In the genomic region with DNA sequence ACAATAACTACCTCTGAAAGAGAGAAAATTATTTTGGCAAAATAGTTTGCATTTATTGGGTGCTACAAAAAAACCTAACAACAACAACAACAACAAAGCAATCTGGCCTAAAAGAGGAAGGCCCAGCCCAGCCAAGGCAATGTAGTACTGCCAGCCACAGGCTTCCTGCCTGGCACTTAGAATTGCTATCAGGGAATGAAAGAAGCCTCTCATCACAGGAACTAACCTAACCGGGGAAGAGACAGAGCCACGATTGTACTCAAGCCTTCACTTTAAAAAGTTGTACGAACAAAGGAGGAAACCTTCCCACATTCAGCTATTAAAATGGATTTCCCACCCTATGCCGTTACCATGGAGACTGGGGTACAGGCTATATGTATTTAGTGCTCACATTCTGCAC, we compare ENCODE assay signal across 19 mouse cellular contexts. TPM values are rescaled to one million over a fixed set of nuclear protein-coding genes. Genes with fewer than 3 reads are reported as not detected.
DNase-seq lines count a peak whose midpoint lies in the region; ATAC-seq and TF ChIP-seq lines count a peak whose summit lies in the region.
"Had no signal": no experiment of that assay in that cellular context is flagged by ENCODE, and none has a peak within 500 bp of the region (broad histone marks: within the 10 kb centered on the region; RNA-seq: fewer than 3 reads in every experiment).

No protein-coding gene starts in this region.

- TF ChIP-seq CTCF in lung, embryonic 14.5 days (IDR thresholded peaks at IDR 0.05; ENCODE audit: low read depth), result no peak
- no peak for TF ChIP-seq CTCF in lung, adult 2 months (IDR thresholded peaks at IDR 0.05; ENCODE audit: insufficient read depth, low read length)

- no peak overlapping the region for H3K9ac ChIP-seq in forebrain, embryonic 14.5 days (ENCODE audit: low read length)
- H3K9ac ChIP-seq in forebrain, embryonic 12.5 days, result no peak overlapping the region
- no peak overlapping the region for H3K9ac ChIP-seq in lung, embryonic 14.5 days
- H3K9ac ChIP-seq: embryonic facial prominence, embryonic 13.5 days; heart, embryonic 15.5 days; intestine, embryonic 15.5 days; limb, embryonic 12.5 days; liver, embryonic 14.5 days; stomach, embryonic 15.5 days had no signal

- no peak overlapping the region for H3K27ac ChIP-seq in forebrain, embryonic 14.5 days (ENCODE audit: low read depth, low read length)
- no peak overlapping the region for H3K27ac ChIP-seq in forebrain, embryonic 12.5 days
- no peak overlapping the region for H3K27ac ChIP-seq in lung, embryonic 14.5 days (ENCODE audit: low read depth)
- H3K27ac ChIP-seq: embryonic facial prominence, embryonic 13.5 days; heart, adult 2 months; heart, embryonic 15.5 days; intestine, embryonic 15.5 days; limb, embryonic 12.5 days; liver, embryonic 14.5 days; stomach, embryonic 15.5 days had no signal

- H3K4me3 ChIP-seq in forebrain, embryonic 14.5 days (ENCODE audit: low read depth, low read length), result no peak overlapping the region
- H3K4me3 ChIP-seq in forebrain, embryonic 12.5 days (replicated peaks), result no peak overlapping the region
- no peak overlapping the region for H3K4me3 ChIP-seq in lung, embryonic 14.5 days (ENCODE audit: low read depth, low read length)
- H3K4me3 ChIP-seq in lung, adult 2 months (replicated peaks; ENCODE audit: extremely low read depth, low read depth, low read length), result no peak overlapping the region
- H3K4me3 ChIP-seq: embryonic facial prominence, embryonic 13.5 days; heart, adult 2 months; heart, embryonic 15.5 days; intestine, embryonic 15.5 days; limb, embryonic 12.5 days; stomach, embryonic 15.5 days had no signal

- no peak for TF ChIP-seq POLR2A in lung, adult 2 months (IDR thresholded peaks at IDR 0.05; ENCODE audit: borderline replicate concordance, extremely low read depth, low read depth, low read length)

- H3K4me1 ChIP-seq in forebrain, embryonic 14.5 days (ENCODE audit: control insufficient read depth, insufficient read depth, low read length), result no peaks in the 10 kb centered on the region
- H3K4me1 ChIP-seq in forebrain, embryonic 12.5 days, result no peaks in the 10 kb centered on the region
- no peaks in the 10 kb centered on the region for H3K4me1 ChIP-seq in lung, embryonic 14.5 days (ENCODE audit: insufficient read depth)
- no peaks in the 10 kb centered on the region for H3K4me1 ChIP-seq in lung, adult 2 months (ENCODE audit: control insufficient read depth, insufficient read depth, low read length)
- H3K4me1 ChIP-seq: embryonic facial prominence, embryonic 13.5 days; heart, embryonic 15.5 days; intestine, embryonic 15.5 days; limb, embryonic 12.5 days; stomach, embryonic 15.5 days had no signal

- DNase-seq in forebrain, embryonic 14.5 days (ENCODE audit: low spot score), result peak; percentile 28
- peak; percentile 14 for DNase-seq in lung, embryonic 14.5 days
- DNase-seq in lung, postnatal 4 days, result no peak
- DNase-seq in 416B (ENCODE audit: low read depth), result peak; percentile 43
- DNase-seq in gastrocnemius, postnatal 10 days, result no peak
- DNase-seq in lung, adult 2 months, result no peak
- DNase-seq: adrenal gland, postnatal 14 days; cerebellum, adult 8-10 months; heart, adult 2 months; lung, postnatal 14 days; thymus, adult 2 months had no signal

- ATAC-seq in forebrain, embryonic 14.5 days, result 0 out of 2 replicates have a peak, but pooled peaks have one; percentile 50
- ATAC-seq in forebrain, embryonic 12.5 days (ENCODE audit: low FRiP score), result no peak
- ATAC-seq in lung, embryonic 14.5 days (ENCODE audit: insufficient read depth), result no peak
- peak; percentile 54 for ATAC-seq in granulocyte monocyte progenitor cell, adult 5-6 weeks (replicated peaks; ENCODE audit: poor library complexity, severe bottlenecking)
- ATAC-seq: intestine, embryonic 15.5 days had no signal

- H3K9me3 ChIP-seq in forebrain, embryonic 14.5 days (replicated peaks; ENCODE audit: control insufficient read depth, low read length), result no peaks in the 10 kb centered on the region
- H3K9me3 ChIP-seq in forebrain, embryonic 12.5 days, result no peaks in the 10 kb centered on the region
- H3K9me3 ChIP-seq in lung, embryonic 14.5 days (ENCODE audit: low read depth, low read length), result no peaks in the 10 kb centered on the region
- H3K9me3 ChIP-seq: embryonic facial prominence, embryonic 13.5 days; heart, embryonic 15.5 days; intestine, embryonic 15.5 days; limb, embryonic 12.5 days; stomach, embryonic 15.5 days had no signal

- no peaks in the 10 kb centered on the region for H3K36me3 ChIP-seq in forebrain, embryonic 14.5 days (ENCODE audit: control insufficient read depth, insufficient read depth, low read length)
- H3K36me3 ChIP-seq in forebrain, embryonic 12.5 days (replicated peaks), result no peaks in the 10 kb centered on the region
- no peaks in the 10 kb centered on the region for H3K36me3 ChIP-seq in lung, embryonic 14.5 days (ENCODE audit: insufficient read depth)
- H3K36me3 ChIP-seq: embryonic facial prominence, embryonic 13.5 days; heart, embryonic 15.5 days; intestine, embryonic 15.5 days; stomach, embryonic 15.5 days had no signal

- 49% methylated on average over 4 of the region's 4 CpGs for WGBS in forebrain, embryonic 14.5 days
- WGBS in forebrain, embryonic 12.5 days, result 47% methylated on average over 4 of the region's 4 CpGs
- 79% methylated on average over 4 of the region's 4 CpGs for WGBS in lung, embryonic 14.5 days
- WGBS in lung, adult 2 months, result 62% methylated on average over 4 of the region's 4 CpGs

- H3K4me2 ChIP-seq in forebrain, embryonic 14.5 days (ENCODE audit: low read length), result no peak overlapping the region
- H3K4me2 ChIP-seq in forebrain, embryonic 12.5 days, result no peak overlapping the region
- no peak overlapping the region for H3K4me2 ChIP-seq in lung, embryonic 14.5 days
- H3K4me2 ChIP-seq: embryonic facial prominence, embryonic 13.5 days; heart, embryonic 15.5 days; intestine, embryonic 15.5 days; limb, embryonic 12.5 days; stomach, embryonic 15.5 days had no signal

- no peaks in the 10 kb centered on the region for H3K27me3 ChIP-seq in forebrain, embryonic 14.5 days (replicated peaks; ENCODE audit: control insufficient read depth, insufficient read depth, low read length)
- peaks cover 7% of the 10 kb centered on the region; the same call in 1 of the 2 replicates for H3K27me3 ChIP-seq in forebrain, embryonic 12.5 days
- H3K27me3 ChIP-seq in lung, embryonic 14.5 days (ENCODE audit: insufficient read depth, low read length), result no peaks in the 10 kb centered on the region
- H3K27me3 ChIP-seq: heart, embryonic 15.5 days; intestine, embryonic 15.5 days; stomach, embryonic 15.5 days had no signal

RNA-seq across cellular contexts. Expression of a gene that starts 18.1 kb away (rescaled TPM):
- polyA plus RNA-seq in forebrain, embryonic 14.5 days (2014; fragmentation: Nextera tagmentation; extraction: Ambion mirVana), result 50.4 and 52.7 TPM in 2 replicates
- 46.3 and 46.7 TPM in 2 replicates for polyA plus RNA-seq in forebrain, embryonic 12.5 days (2016; fragmentation: Nextera tagmentation; extraction: Ambion mirVana)
- 65.9 and 66.9 TPM in 2 replicates for polyA plus RNA-seq in lung, embryonic 14.5 days (2014; fragmentation: Nextera tagmentation; extraction: Ambion mirVana)
- 52.9 and 53.9 TPM in 2 replicates for total RNA-seq in granulocyte monocyte progenitor cell, adult 5-6 weeks (2014; fragmentation: Nextera tagmentation)
- 93.5 and 100 TPM in 2 replicates for total RNA-seq in granulocyte monocyte progenitor cell, adult 5-6 weeks (2017)
- total RNA-seq in gastrocnemius, postnatal 10 days (2021), result 10 to 100 TPM; 20.2 to 20.4 TPM
- 6.1 and 10.3 TPM in 2 replicates for polyA plus RNA-seq in lung, adult 2 months (2012; rRNA removed)

RNA-seq across cellular contexts. Expression of a gene that starts 20.6 kb away (rescaled TPM):
- polyA plus RNA-seq in forebrain, embryonic 14.5 days (2014; fragmentation: Nextera tagmentation; extraction: Ambion mirVana), result 5.9 and 6.9 TPM in 2 replicates
- 13.3 and 14.2 TPM in 2 replicates for polyA plus RNA-seq in forebrain, embryonic 12.5 days (2016; fragmentation: Nextera tagmentation; extraction: Ambion mirVana)
- 7.1 and 7.4 TPM in 2 replicates for polyA plus RNA-seq in lung, embryonic 14.5 days (2014; fragmentation: Nextera tagmentation; extraction: Ambion mirVana)
- 5.6 and 5.8 TPM in 2 replicates for total RNA-seq in granulocyte monocyte progenitor cell, adult 5-6 weeks (2014; fragmentation: Nextera tagmentation)
- total RNA-seq in granulocyte monocyte progenitor cell, adult 5-6 weeks (2017), result 4.0 and 8.0 TPM in 2 replicates
- 1 to 10 TPM; 4.2 to 6.6 TPM for total RNA-seq in gastrocnemius, postnatal 10 days (2021)
- 0.86 and 1.4 TPM in 2 replicates for polyA plus RNA-seq in lung, adult 2 months (2012; rRNA removed)

RNA-seq across cellular contexts. Expression of a gene that starts 57.3 kb away (rescaled TPM):
- polyA plus RNA-seq in forebrain, embryonic 14.5 days (2014; fragmentation: Nextera tagmentation; extraction: Ambion mirVana), result 7.2 and 7.4 TPM in 2 replicates
- polyA plus RNA-seq in forebrain, embryonic 12.5 days (2016; fragmentation: Nextera tagmentation; extraction: Ambion mirVana), result 8.8 and 9.3 TPM in 2 replicates
- 8.0 and 9.2 TPM in 2 replicates for polyA plus RNA-seq in lung, embryonic 14.5 days (2014; fragmentation: Nextera tagmentation; extraction: Ambion mirVana)
- 7.2 and 9.0 TPM in 2 replicates for total RNA-seq in granulocyte monocyte progenitor cell, adult 5-6 weeks (2014; fragmentation: Nextera tagmentation)
- total RNA-seq in granulocyte monocyte progenitor cell, adult 5-6 weeks (2017), result 11.3 and 15.6 TPM in 2 replicates
- 1 to 10 TPM; 6.0 to 7.9 TPM for total RNA-seq in gastrocnemius, postnatal 10 days (2021)
- polyA plus RNA-seq in lung, adult 2 months (2012; rRNA removed), result 1.2 and 1.8 TPM in 2 replicates

RNA-seq across cellular contexts. Expression of a gene that starts 57.4 kb away (rescaled TPM):
- polyA plus RNA-seq in forebrain, embryonic 14.5 days (2014; fragmentation: Nextera tagmentation; extraction: Ambion mirVana), result 70.3 and 78.7 TPM in 2 replicates
- 45.1 and 49.2 TPM in 2 replicates for polyA plus RNA-seq in forebrain, embryonic 12.5 days (2016; fragmentation: Nextera tagmentation; extraction: Ambion mirVana)
- 28.1 and 31.7 TPM in 2 replicates for polyA plus RNA-seq in lung, embryonic 14.5 days (2014; fragmentation: Nextera tagmentation; extraction: Ambion mirVana)
- 11.2 and 18.5 TPM in 2 replicates for total RNA-seq in granulocyte monocyte progenitor cell, adult 5-6 weeks (2014; fragmentation: Nextera tagmentation)
- 13.6 and 17.1 TPM in 2 replicates for total RNA-seq in granulocyte monocyte progenitor cell, adult 5-6 weeks (2017)
- total RNA-seq in gastrocnemius, postnatal 10 days (2021), result 10 to 100 TPM; 19.3 to 20.6 TPM
- polyA plus RNA-seq in lung, adult 2 months (2012; rRNA removed), result 2.4 and 4.3 TPM in 2 replicates

Comparison
In these comparisons a context has a peak if more than half of its experiments do, and no peak if none do; other contexts are left out.
1. ATAC-seq: peak in forebrain, embryonic 14.5 days (single experiment) and granulocyte monocyte progenitor cell, adult 5-6 weeks (single experiment); none in forebrain, embryonic 12.5 days (single experiment) and lung, embryonic 14.5 days (single experiment).
2. DNase-seq: peak in forebrain, embryonic 14.5 days (single experiment), lung, embryonic 14.5 days (single experiment) and 416B (single experiment); none in lung, postnatal 4 days (0 of 2), gastrocnemius, postnatal 10 days (single experiment) and lung, adult 2 months (single experiment).